Mouse (Mus musculus): ENCODE measurements around the gene Cdc20b.

DNA sequence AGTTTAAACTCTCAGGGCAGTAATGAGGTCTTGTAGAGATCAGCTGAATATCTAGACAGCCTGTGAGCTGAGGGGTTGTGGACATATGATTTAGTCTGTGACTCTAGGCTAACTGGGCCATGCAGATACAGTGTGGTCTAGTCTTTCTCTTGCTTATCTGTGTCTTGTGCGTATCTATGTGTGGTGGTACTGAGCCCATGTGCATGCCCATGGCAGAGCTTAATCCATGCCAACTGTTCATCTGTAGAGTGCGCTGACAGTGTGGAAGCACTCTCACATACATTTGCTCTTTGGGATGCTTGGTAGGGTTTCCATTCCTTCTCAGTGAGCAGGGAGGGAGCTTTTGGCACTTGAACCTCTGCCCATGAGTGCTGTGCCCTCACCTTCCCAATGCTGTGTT is 13.4 kb upstream of the Cdc20b start:
- TF ChIP-seq POLR2A (IDR thresholded peaks at IDR 0.05; ENCODE audit: low read depth, low read length), result no peak
- TF ChIP-seq CTCF (IDR thresholded peaks at IDR 0.05; ENCODE audit: borderline replicate concordance, insufficient read depth, low read length), result no peak
